Mouse (Mus musculus) induced T-regulatory cell, adult 2 months (primary cell): ENCODE measurements at regions not wholly inside any gene's neighbourhood (a gene's known extent, or its start where the extent isn't known, plus 50 kb on each side); places are given as distances from the start of the nearest gene placed in this dataset.
A peak's percentile ranks its signal among the peaks of the same experiment; 100 is the strongest.
"Not testable (repeated sequence)": the region's sequence is repeated elsewhere in the genome, so short reads cannot be mapped to it uniquely, and the experiment has no call there.

Experiments used
- DNase-seq: peaks from one replicate; pipeline ENCODE4 v3.0.0-alpha.2; 2012; ENCODE audit warnings: low read depth

DNA sequence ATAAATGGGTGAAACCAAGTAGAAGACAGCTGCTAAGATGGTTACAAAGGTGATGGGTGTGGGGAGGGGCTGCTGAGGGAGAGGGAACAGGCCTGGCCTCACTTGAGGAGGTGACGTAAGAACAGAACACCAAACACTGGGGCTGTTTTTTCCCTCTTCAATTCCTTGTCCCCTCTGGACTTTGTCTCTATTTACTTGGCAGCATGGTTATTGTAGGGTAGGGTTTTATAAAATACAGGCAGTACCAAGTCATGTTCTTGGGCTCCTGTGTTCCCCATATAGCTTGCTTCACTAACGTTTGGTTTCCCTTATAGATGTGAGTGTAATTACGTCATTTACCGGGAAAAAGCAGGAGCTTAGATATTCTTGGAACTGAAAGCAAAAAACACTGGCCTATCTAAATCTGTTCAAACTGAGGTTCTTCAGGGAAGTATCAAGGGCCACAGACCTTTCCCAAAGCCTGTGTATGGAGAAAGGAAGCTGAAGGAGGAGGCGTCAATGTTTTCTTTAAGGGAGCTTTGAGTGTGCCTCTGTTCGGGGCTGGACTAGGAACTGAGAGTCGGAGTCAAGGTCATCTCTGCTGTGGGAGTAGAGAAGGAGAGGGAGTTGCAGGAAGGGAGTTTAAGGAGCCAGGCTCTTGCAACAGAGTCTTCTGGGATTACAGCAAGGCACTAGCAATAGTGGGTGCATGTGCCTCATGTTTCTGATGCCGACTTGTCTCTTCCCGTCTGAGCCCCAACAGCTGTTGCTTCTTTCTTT, 85.1 kb upstream of the Atp1b1 start:
- no peak for DNase-seq

DNA sequence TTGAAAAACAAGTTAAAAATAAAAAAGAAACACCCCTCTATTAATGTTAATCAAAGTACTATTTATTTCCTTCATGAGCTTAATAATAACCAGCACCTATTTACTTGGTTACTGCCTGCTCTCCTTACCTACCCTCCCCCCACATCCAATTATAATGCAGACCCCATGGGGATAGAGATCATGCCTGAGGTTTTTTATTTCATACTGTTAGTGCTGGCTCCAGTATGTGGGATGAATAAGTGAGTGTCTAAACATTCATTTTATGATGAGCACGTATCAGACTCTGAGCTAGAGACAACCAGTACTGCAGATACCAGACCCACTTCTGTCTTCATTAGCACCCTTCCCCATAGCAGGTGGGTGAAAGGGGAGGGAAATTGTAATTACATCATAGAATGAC, 83.6 kb upstream of the Atp1b1 start:
- DNase-seq, result no peak

DNA sequence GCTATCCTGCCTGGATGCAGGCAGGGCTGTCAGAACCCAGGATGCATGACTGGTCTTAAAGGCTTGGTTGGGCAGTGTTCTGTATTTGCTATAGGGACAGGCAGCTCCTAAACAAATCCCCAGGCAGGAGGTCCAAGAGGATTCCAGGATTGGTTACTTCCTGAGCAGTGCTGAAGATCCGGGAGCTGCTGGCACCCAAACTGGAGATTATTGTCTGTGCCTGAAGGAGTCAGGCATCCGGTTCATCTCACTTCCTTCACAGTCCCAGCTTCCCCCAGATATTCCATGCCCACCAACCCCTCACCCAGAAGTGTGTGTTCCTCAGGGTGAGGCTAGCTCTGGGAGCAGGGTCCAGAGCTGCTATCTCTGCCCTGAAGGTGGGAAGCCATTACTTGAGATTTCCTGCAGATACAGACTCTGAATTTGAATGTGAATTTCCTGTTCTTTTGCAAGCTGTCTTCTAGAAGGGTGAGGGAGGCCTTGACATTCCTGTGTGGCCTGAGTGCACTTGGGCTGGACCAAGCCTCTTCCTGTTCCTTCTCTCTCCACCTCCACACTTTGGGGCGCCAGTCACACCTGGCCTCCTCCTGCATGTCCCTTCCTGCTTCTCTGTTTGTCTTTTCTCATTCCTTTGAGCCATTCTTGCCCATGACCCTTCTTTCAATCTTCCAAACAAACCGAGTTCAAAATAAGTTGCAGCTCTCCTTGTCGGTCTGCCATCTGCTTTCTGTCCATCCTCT, 80.3 kb upstream of the Atp1b1 start:
- DNase-seq, result no peak

DNA sequence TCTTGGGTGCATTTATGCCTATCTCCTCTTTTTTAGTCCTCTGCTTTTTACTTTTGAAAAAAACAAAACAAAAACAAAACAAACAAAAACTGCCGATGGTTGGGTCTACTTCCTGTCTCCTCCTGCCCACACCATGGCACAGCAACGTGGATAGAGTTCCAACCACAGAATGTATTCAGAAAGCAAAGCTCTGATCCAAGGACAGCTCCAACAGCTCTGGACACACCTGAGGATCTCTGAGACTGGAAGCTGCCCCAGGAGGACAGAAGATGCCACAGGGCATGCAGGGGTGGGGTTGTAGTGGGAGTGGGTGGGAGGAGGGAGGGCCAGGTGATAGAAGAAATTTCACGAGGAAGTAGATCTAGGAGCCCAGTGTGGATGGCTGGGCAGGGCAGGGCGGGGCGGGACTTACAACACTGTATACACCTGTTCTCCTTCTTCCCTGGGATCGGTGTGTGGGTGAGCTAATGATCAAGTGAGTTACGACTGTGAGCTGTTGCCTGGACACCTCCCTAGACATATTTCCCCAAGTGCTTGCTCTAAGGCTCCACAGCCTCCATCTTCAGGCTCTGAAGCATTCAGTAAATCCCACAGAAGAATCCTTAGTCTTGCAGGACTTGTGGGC, 79.3 kb upstream of the Atp1b1 start:
- DNase-seq, result no peak

GRCm38 (mm10) chr1:164532196-164532595, 74.0 kb upstream of the Atp1b1 start:
- DNase-seq, result no peak

GRCm38 (mm10) chr1:164531741-164532140, 73.6 kb upstream of the Atp1b1 start:
- no peak for DNase-seq

GRCm38 (mm10) chr1:164526748-164527147, 68.6 kb upstream of the Atp1b1 start:
- no peak for DNase-seq

- DNase-seq, result no peak
Measured at GRCm38 (mm10) chr1:164522377-164523150, 64.4 kb upstream of the Atp1b1 start.

DNA sequence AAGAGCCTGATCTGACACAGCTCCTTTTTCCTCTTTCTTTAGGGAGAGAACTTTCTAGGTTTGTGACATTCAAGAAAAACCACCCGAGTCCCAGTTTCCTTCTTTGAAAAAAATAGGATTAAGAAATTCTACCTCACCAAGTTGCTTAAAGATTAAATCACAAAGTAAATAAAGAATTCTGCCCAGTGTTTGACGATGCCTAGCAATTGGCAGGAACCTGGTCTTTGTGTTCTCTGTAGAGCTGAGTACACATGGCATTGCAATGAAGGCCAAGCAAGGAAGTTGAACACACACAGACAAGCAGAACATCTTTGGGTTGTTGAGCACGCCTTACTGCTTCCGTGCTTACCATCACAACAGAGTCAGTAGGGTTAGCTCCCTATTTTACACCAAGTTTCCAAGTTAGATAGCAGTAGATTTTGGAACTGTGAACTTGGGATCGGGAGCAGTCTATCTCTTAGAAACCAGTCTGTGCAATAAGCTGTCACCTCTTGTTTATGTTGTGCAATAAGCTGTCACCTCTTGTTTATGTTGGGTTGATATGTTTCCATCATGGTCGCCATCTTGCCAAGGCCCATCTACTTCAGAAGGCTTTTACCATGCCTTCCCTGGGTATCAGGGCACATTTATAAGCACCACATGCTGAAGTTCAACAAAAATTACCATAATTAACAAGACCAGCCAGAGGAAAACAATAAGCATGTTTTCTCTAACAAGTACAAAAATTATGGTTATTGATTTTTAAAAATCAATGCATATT, 63.4 kb upstream of the Atp1b1 start:
- no peak for DNase-seq

GRCm38 (mm10) chr1:164518866-164519265, 60.7 kb upstream of the Atp1b1 start:
- no peak for DNase-seq

GRCm38 (mm10) chr1:164518308-164518707, 60.2 kb upstream of the Atp1b1 start:
- no peak for DNase-seq

DNA sequence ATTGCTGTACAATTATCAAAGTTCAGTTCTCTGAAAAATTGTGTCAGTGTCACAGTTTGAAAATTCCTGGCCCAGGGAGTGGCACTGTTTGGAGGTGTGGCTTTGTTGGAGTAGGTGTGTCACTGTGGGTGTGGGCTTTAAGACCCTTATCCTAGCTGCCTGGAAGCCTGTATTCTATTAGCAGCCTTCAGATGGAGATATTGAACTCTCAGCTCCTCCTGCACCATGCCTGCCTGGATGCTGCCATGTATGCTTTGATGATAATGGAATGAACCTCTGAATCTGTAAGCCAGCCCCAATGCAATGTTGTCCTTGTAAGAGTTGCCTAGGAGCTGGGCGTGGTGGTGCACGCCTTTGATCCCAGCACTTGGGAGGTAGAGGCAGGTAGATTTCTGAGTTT, 59.2 kb upstream of the Atp1b1 start:
- DNase-seq, result not testable (repeated sequence)

- peak; percentile 33 for DNase-seq
Measured at GRCm38 (mm10) chr1:164511628-164512385, 53.7 kb upstream of the Atp1b1 start.

DNA sequence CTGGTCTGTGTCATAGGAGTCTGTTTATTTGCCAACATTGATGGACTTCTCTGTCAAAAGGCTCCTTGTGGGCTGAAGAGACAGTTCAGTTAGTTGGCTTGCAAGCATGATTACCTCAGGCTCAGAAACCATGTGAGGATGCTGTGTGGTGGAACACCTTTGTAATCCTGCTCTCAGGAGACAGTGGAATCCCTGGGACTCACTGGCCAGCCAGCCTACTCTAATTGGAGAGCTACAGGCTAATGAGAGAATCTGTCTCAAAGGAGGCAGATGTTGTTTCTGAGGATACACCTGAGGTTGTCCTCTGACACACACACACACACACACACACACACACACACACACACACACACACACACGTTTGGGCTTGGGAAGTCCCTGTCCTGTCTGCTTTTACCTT, 51.1 kb upstream of the Atp1b1 start:
- DNase-seq, result no peak

- no peak for DNase-seq
Measured at GRCm38 (mm10) chr1:164508556-164508955, 50.4 kb upstream of the Atp1b1 start.

DNA sequence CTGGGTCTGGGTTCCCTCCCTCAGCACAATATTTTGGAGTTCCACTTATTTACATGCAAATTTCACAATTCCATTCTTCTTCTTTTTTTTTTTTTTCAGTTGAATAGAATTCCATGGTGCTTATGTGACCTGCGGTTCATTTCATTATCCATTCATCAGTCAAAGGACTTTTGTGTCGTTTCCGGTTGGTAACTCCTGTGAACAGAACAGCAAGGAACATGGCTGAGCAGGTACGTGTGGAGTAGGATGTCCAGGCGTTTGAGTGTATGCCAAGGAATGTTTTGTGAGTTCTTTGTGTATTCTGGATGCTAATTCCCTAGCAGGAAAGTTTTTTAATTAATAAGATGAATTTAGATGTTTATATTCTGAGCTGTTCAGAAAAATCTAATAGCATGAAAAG, 50.0 kb upstream of the Atp1b1 start:
- no peak for DNase-seq
